Mouse (Mus musculus) c-Kit-positive CD71-positive TER-119-positive erythroid progenitor cells, embryonic 14.5 days (primary cell): ENCODE measurements around the gene Pex16.

ENCODE experiments used
- DNase-seq: peaks from one replicate; pipeline ENCODE4 v3.0.0-alpha.2; 2013; ENCODE audit warnings: low spot score

The Pex16 gene

DNA sequence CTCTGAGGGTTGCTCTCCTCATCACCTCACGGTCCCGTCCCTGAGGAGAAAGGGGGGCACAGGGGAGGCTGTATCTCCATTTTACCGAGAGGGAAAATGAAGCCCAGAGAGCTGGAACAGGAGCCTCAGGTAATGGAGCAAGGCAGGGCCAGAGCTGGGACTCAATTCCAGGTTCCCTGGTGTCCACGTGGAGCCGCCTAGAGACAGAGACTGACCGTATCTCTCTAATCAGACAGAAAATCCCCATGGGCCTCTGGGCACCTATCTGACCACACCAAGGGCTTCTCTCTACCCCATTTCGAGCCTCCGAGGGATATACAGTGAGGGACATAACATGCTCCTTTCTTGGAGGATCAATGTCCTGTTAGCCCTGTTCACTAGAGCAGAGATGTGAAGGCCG, 48.7 kb downstream of the Pex16 start:
- no peak for DNase-seq

DNA sequence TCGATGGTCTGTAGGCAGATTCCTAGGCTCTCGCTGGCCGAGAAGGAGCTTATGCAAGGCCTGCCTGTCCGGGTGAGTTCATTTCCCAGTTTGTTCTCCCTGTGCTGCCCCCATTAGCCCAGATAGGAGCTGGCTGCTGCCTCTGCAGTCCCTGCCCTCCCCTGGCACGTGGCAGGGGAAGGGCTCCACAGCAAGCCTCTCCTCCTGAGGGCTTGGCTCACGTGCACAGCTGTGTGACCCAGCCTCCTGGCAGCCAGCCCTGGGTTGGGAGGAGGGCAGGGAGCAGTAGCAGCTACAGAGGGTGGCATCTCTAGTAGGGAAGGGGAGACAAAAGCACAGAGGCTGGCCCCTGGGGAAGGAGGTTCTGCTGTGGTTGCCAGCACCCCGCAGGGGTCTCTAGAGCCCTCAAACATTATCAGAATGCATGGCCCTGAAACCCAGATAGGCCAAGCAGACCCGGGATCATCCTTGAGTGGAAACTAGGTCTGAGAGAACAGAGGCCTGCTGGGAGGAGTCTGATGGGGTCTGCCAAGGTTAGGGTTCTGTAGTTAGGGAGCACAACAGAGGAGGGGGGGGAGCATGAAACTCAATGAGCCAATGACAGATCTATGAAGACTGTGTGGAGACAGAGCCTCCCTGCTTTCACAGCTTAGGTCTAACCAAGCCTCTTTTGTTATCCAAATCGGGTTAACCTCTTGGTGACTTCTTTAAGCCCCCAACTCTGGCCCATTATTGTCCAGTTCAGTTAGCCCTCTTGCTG, 49.4 kb downstream of the Pex16 start:
- no peak for DNase-seq

DNA sequence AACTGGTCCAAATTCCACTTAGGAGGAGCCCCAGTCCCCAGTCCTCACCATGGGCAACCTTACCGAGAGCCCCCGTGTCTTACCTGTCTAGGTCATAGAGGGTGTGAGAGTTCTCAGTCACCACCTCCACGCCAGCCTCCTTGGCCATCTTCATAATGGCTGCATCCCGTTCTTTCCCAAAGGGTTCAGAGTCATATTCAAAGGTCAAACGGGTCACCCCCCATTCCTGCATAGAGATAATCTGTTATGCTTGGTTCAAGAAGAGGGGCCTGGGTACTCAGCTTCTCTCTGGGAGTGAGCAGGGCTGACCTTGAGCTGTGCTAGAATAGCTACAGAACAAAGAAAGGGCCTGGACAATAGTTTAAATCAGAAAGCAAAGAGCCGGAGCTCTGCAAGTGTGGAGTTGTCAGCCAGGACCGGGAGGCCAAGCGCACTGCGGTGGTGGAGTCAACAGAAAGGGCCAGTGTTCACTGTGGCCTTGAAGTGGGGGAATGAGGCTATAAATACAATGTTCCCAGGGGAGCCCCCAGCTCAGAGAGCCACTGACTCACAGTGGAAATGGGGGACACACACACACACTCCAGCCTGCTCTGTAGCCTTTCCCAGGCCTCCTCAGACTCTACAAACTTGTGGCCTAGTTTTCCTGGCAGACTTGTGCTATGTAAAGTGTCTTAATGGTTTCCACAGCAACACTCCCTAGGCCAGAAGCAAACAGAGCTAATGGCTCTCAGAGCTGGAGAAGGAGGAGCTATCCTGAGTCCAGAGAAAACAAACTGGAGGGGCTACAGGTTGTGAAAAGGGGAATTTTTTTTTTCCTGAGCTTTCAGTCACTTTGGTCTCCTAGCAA, 50.2 kb downstream of the Pex16 start:
- no peak for DNase-seq

DNA sequence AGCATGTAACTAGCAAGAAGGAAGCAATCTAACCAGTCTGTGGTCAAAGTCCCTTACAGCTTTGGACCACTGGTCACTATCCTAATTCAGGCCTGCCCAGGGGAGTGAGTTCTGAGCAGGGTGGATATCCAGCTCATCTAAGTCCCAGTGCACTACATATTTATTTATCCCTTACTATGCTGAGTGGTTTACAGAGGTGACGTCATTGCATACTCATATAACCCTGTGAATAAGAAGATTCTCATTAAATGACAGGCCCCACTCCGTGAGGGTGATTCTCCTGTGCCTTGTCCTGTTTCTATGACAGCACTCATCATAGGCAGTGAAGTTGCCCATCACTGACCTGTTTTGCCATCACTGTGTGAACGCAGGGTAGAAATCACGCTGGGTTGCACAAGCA, 50.9 kb downstream of the Pex16 start:
- no peak for DNase-seq

DNA sequence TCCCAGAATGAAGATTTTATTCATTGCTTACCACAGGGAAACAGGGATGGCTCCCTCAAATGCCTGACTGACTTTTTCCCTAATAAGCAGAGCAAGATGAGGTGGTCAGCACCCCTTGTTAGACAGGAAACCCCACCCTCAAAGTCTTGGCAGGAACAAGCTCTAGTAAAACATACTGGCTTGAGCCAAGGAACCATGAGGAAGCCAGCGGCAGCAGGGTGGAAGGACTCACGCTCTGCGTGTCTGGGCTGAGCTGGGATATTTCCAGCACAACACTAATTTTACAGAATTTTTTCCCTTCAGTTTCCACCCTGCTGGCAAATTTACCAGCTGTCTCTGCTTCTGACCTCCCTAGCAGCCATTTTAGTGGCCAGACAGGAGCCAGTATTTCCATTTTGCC, 52.0 kb downstream of the Pex16 start:
- DNase-seq = no peak

DNA sequence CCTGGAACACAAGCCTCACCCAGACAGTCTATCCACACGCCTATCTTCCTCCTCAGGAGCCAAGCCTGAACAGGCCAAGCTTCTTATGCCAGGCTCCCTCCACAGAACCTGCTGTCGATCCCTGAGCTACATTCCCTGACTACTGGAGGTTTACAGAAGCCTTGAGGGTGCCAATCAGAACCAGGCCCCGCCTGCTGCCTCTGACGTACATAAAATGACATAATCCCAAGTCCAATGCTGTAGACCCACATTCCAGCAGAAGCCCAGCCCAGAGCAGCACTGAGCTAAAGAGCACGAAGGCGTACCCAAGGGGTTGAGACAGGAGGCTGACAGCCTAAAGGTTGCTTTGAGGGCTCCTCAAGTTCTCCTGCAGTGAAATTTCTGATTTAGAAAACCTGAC, 53.4 kb downstream of the Pex16 start:
- DNase-seq = no peak

DNA sequence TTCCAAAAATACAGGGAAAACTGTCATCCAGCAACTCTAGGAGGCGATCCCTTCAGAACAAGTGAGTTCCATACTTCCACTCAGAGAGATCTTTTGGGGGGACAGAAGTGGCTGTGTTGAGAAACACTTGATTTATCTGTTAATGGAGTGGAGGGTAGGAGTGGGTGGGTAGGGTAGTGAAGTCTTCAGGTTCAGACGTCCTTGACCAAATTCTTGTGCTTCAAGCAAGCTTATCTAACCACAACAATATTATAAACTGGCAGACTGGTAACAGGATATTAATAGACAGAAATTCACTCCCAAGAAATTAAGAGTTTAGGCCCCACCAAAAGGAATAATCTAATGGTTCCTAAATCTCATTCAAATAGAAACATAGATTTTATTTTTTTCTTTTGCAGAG, 55.6 kb downstream of the Pex16 start:
- no peak for DNase-seq
